Mouse (Mus musculus) lung, postnatal 25 days (tissue): ENCODE measurements around the gene Mmrn2.

Source experiments
- DNase-seq: peaks from one replicate; pipeline ENCODE4 v3.0.0; 2022; ENCODE audit warnings: low spot score

Gene Mmrn2

DNA sequence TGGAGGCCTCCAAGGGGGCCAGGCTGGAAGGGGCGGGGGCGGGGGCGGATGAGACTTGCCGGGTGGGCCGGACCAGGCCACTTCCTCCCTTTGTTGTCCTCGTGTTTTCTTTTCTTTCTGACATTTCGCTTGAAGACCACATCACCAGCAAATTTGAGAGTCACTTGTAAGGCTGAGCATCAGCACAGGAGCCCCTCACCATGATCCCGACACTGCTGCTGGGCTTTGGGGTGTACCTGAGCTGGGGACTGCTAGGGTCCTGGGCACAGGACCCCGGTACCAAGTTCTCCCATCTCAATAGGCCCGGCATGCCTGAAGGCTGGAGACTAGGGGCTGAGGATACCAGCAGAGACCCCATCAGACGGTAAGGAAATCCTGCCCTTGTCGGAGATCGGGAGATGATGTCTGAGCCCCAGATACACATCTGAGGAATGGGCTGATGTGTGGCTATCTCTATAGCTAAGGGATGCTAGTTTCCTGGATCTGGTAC, at the start of gene Mmrn2:
Mmrn2 (plus strand) TSS at position 51 of the 490 bp plus-strand sequence.
- DNase-seq: no peak

DNA sequence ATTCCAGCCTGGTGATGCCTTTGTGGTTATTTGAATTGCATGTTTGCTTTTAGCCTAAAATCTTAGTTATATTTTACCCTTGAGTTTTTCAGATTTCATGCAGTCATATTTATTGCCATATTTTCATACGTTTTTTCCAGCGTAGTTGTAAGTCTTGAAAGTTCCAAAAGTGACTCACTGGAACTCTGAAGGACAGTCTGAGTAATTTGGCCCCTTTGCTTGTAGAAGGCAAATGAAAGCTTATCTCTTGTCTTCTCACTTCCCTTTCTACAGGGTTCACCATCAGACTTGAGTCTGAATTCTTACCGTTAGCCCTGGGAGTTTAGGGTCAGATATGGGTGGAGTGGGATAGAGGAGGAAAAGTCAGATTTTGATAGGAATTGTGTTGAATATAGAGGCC, 48.7 kb upstream of the Mmrn2 start:
- DNase-seq: no peak

DNA sequence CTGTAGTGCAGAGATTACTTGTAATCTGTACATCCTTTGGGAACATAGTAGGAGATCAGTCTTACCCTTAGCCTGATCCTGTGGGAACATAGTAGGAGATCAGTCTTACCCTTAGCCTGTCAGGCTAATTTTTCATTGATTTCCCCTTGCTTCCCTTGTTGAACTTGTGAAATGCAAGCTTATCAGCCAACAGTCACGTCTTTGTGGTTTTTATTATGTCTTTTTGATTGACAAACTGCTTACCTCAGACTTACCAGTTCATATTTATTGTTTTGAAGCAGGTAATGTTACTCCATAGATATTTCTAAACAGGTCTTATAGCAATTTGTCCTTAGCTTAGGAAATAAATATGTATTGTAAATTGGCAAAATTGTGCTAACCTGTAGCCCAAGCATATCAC, 47.6 kb upstream of the Mmrn2 start:
- no peak for DNase-seq

DNA sequence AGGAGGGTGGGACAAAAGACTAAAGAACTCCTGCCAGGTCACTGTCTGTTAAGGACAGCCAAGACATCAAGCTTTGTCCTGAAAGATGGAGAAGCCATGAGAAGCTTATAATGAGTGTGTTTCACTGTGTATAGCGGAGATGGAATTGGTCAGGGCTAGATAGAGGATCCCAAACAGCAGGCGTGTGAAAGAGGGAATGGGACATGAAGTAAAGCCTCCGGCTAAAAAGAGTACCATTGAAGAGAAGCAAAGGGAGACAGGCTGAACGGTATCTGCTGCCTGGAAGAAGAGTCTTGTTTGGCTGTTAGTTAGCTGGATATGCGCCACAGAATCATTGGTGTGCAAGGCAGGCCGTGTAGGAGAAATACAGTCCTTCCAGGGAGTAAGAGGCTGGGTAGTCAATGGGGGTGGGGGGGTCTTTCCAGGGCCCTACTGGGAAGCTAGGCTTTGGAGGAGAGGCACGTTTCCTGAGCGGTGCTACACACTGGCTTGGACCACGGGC, 44.6 kb upstream of the Mmrn2 start:
- DNase-seq: no peak

DNA sequence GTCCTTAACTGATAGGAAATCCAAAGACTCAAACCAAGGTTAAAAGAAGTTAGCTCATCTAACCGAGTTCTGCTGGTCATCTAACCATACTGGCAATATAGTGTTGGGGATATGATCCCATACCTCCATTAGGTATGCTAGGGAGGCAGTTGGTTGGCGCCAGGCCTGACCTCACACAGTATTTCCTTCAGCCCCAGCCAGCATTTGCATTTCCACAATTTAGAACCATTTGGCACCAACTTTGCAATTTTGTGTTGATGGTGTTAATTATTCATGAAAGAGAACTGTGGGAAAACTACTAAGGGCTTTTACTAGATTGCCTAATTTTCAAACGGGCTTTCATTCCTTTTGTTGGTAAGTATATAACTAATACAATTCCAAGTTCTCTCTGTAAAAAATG, 43.4 kb upstream of the Mmrn2 start:
- DNase-seq: no peak

DNA sequence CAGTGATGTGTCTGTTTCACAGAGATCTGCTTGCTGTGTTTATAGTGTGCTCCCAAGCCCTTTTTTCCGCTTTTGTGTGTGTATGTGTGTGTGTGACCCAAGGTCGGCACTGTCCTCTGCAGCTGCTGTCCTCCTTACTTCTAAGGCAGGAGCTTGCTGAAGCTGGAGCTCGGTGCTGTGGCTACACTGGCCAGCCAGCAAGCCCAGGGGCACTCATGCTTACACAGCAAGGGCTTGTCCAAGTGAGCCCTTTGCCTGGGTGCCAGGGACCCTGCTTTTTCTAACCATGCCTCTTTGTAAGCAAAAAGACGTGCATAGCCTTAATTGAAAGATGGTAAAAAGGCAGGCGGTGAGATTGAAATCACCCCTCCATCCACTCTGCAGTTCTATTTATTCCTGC, 42.8 kb upstream of the Mmrn2 start:
- no peak for DNase-seq

DNA sequence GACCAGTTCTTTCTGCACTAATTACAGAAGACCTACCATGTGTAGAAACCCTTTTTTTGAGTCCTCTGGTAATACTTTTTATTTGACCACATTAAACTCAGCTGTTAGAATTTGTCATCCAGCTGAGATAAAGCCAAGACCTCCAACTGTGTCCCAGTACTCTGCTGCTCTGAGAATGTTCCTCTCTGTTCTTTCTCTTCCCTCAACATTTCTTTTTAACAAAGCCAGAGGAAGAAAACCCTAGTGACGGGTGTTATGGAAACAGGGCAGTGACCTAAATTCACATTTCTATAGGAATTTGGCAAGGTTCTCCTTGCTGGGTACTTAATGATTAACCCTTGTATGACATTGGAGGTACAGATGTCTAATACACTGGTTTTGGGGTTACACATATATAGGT, 35.8 kb upstream of the Mmrn2 start:
- no peak for DNase-seq

DNA sequence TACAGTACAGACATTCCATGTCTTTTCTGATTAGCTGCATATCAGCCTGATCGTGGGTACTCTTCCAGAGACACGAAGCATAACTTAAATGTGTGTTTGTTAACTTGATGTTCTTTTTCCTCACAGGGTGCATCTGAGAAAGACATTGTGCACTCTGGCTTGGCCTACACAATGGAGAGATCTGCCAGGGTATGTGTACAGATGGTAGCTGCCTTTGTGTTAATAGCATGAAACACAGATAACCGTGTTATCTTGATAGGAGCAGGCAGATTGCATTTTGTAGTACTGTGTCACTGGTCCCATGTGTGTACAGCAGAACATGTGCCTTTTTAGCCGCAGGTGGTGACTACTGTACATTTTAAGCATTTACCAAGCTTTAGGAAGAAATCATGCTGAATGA, 33.3 kb upstream of the Mmrn2 start:
- DNase-seq: no peak

DNA sequence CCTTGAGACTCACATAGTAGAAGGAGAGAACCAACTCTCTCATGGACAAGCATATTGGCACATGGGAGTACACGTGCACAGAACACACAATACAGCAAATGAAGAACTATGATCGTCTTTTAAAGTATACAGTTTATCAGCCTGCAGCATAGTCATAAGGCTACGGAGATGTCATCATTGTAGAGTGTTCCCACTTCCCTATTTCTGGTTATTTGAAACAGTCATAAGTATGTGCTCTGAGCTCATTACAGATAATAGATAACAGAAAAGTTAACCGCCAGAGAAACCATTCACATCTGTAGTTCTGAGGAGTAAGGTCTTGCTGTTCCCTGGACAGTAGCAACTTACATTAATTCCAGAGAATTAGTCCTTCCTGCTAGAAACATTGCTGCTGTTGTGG, 32.2 kb upstream of the Mmrn2 start:
- DNase-seq: no peak

DNA sequence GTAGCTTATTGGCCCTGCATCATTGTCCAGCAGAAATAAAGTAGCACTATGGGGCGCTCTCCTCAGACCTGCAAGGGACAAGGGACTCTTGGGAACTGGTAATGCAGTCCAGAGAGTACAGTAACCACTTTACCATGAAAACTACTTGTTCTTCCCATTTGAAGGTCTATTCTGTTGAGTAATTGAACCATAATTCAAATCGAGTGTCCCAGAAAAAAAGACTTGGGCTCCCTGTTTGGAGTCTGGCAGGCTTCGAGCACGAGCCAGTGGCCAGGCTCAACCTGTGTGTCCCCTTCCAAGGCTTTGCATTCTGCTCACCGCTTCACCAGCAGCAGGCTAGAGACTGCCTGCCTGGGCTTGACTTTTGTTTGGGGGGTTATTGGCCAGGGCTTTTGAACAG, 30.9 kb upstream of the Mmrn2 start:
- no peak for DNase-seq

DNA sequence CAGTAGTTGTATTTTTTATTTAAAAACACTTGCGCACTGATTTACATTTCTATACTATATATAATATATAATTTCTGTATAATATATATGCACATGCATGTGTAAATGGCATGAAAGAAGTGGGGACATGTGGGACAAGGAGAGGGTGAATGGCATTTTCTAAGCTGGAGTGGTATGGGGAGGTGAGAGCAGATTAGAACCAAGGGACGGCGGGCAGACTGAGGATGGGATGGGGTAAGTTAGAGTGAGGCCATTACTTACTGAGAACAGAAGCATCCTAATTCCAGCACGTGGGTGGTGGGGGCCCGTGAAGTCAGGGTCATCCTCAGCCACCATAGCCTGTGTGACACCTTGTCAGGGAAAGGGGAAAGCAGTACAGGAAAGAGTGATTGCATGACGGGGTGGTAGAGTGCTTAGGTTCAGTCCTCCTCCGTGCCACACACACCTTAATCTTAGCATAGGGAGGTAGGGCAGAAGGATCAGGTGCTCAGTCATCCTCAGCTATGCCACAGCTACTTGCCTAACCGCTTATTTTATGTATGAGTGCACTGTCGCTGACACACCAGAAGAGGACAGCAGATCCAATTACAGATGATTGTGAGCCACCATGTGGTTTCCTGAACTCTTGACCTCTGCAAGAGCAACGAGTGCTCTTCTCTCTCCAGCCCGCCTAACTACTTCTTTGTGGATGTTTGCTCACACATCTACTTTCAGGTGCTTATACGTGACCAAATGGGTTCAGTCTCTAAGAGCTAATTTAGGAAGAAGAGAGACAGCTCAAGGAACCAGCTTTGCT, 29.3 kb upstream of the Mmrn2 start:
- DNase-seq: peak; percentile 43

DNA sequence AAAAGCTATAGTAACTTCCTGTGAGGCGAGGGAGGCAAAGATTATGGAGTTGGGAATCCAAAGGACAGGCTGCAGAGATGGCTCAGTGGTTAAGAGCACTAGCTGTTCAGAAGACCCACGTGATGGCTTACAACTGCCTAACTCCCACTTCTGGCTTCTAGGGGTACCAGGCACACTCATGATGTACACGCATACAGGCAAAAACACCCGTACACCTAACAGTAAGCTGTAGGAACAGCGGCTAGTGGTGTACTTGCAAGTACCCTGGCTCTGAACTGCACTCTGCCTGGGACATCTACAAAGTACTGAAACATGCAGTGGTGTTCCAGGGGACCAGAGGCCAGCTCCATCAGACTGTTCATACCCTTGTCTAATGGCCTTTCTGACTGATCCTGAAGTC, 28.2 kb upstream of the Mmrn2 start:
- no peak for DNase-seq

DNA sequence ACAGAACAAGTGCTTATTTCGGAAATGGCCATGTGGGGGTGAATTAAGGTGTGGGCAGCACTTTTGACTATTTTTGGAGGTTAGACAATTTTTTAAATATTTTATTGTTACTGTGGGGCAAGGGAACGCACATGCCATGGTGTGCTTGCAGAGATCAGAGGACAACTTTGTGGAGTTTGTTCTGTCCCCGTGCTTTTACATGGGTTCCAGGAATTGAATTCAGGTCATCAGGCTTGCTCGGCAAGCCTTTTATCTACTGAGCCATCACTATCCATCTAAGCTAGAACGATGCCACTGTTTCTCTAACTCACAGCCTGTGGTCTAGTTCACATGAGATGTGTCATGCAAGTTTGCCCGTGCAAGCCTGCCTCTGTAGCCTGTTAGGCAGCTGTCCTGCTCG, 27.0 kb upstream of the Mmrn2 start:
- DNase-seq: no peak

DNA sequence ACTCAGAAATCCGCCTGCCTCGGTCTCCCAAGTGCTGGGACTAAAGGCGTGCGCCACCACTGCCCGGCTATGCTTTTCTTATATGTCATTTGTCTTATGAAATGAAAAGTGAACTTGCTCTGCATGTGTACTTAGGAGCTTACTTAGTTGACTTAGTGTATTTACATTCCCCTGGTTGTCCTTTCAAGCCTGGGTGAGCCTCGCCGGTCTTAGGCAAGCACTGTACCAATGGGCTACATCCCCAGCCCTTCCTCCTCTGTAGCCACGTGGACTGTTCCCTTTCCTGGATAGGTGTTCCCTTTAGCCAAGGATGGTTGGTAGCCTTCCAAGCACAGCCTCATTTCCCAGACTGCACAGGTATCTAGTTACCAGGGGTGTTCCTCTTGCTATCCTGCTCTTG, 26.3 kb upstream of the Mmrn2 start:
- DNase-seq: peak; percentile 82

DNA sequence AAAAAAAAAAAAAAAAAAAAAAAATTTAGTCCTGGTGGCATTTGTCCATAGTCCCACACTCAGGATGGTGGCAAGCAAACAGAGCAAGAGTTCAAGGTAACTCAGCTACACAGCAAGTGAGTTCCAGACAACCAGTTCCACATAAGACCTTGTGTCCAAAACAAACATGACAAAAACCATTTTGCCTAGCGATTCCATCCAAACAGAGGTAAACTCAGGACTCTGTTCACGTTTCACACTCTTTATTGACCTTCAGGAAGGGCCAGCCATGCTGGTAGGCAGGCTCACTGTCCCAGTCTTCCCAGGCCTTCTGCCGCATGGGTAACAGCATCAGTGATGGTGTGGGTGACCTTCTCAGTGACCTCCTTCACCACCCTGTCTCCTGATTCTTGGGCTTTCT, 23.6 kb upstream of the Mmrn2 start:
- DNase-seq: no peak

DNA sequence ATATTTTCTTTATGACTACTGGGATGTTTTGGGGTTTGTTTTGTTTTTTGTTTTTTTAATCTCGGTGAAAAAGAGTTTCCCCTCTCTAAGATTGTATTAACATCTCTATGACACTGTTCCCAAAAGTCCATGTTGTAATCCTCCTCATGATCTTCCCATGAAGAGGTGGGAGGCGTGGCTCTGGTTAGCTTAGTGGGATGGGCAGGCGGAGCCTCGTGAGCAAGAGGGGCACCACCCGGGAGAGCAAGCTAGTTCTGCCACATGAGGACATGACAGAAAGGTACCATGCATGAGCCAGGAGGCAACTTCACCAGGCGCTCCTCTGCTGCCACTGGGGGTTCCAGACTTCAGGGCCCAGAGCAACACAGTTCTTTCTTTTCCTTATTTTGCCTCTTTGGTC, 22.7 kb upstream of the Mmrn2 start:
- no peak for DNase-seq

DNA sequence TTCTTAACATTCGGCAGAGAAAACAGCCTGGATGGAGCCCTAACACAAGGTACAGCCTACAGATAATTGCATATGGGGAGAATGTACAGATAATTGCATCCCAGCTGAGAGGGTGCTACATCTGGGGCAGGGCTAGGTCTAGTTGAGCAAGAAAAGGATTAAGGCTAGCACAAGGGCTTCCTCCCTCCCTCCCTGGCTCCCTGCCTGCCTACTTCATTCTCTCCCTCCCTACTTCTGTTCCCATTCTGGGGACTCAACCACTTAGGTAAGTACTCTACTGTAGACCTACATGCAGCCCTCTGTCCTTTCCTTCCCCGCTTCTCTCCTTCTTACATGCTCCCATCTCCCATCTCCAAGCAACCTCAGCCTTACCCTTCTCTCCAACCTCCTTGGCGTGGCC, 21.9 kb upstream of the Mmrn2 start:
- DNase-seq: peak; percentile 64

DNA sequence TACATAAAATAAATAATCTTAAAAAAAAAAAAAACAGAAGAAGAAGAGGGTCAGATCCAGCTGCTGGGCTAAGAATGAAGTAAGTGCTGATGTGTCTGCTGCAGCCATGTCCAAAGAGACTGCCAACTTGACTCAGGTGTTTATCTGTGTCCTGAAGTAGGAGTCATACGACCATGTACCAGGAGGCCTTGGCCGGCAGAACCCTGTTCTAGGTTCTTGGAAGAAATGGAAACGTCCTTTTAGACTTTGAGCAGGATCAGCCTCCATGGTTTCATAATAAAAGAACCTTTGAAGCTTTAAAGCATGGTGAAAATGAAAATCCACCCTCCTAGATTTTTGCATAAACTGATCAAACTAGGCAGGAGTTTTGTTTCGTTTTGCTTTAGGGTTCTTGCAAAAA, 20.8 kb upstream of the Mmrn2 start:
- no peak for DNase-seq

DNA sequence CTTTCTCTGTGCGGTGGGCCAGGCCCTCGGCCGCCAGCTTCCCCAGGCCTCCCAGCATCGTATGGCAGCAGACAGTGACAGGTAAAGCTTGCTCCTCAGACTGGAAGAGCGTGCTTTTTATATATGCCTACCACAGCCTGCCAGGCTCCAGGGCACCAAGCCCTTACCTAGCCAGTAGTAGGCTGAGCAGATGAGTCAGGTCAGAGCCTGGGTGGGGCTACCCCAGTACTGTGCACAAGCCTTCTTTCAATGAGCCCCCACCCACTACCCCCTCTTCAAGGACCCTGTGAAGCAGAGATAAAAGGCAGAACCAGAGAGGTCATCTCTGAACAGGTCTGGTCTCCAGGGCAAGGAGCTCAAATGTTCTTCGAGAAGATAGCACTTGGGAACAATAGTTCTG, 20.0 kb upstream of the Mmrn2 start, which contains the start of gene Fam25c:
Fam25c (minus strand) TSS at position 133 of the 400 bp plus-strand sequence.
- DNase-seq: no peak

DNA sequence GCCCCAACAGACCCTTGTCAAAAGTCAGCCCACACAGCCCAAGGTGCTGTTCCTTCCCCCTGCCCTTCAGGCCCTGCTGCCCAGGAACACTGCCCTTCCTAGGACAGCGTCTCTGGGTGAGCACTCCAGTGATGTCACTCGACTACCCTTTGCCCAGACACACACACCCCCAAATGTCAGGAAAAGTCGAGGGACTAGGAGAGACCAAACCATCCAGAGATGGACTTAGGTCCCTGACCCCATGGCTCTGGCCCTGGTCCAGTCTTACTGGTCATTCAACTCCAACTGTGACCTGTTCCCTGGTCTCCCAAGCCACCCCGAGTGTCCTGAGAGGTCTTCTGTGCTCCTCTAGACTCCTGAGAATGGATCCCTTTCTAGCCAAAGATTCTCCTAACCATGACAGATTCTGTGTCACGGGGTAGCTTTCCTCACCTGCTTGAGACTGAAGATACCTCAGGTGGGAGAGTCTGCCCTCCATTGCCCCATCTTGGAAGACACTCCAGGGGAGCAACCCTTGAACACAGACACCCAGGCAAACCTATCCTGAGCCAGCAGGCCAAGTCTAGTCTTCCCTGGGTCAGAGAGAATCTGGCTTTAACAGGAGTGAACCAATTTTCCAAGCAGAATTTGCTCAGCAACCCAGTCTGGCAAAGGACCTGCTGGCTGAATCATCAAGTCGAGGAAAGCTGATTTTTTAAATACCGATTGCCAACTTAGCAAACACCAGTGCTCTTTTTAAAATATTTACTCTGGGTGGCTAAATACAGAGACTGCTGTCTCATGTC, 17.4 kb upstream of the Mmrn2 start:
- DNase-seq: no peak

DNA sequence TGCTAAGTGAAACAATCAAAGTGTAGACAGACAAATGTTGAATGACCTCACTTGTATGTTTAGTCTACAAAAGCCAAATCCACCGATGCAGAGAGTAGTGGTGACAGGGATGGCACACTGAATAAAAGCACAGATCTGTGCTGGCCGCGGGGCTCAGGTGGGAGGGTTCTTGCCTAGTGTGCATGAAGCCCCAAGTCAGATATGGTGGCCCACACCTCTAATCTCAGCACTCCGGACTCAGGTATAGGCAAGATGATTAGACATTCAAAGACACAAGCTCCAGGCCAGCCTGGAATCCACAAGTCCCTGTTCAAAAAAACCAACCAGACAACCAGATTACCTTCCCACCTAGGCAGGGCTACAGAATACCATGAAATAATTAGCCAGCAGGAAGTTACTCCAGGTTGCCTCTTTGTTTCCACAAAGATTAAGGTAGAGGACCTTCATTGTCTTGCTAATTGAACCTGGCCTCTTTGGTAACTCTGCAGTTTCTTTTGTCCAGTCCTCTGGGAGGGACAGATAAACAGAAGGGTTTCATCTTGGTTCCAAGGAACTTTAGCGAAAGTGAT, 15.5 kb upstream of the Mmrn2 start:
- no peak for DNase-seq

DNA sequence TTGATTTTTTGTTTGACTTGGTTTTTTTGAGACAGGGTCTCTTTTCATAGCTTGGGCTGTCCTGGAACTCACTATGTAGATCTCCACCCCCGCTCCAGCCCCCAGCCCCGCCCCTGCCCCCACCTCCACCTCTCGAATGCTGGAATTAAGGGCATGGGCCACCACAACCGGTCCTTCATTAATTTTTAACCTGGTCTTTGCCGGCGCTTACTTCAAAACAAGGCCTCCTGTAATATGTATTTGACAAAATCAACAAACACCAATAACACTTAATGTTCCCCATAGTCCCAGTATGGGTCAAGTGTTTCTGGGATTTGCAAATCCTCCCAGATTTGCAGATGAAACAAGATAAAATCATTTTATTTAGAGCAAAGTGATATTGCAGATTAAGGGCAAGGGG, 15.0 kb upstream of the Mmrn2 start:
- DNase-seq: no peak

DNA sequence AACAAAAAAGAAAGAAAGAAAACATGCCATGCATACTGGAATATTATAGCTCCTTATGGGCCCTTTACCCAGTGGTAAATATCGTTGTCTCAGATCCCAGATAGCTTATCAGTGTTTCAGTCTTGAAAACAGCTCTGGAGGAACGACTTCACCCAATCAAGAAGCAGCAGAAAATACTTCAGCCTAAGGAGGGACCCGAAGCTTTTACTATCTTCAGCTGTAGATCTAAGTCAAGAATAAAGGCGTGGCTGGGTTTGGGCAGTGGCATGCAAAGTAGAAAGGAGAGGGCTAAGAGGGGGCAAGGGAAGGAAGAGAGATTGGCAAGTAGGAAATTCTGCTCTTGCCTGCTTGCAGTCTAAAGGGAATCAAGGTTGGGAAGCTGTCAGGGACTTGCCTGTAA, 13.1 kb upstream of the Mmrn2 start:
- no peak for DNase-seq
